Mouse (Mus musculus) ovary, adult 10 weeks (tissue): ENCODE results near the gene H2-M5. TPM values are rescaled to one million over a fixed set of nuclear protein-coding genes. Genes with fewer than 3 reads are reported as not detected.

Source experiments
- polyA plus RNA-seq: library from polyadenylated mRNA; stranded (reverse); fragments of 350-450 nt; fragmentation: Illumina TruSeq; extraction: RNeasy Lipid Tissue Mini Kit (QIAGEN cat#74804); gene quantifications from one replicate; pipeline ENCODE4 v1.2.3, GENCODE M21; 2014

H2-M5 gene
- not detected for polyA plus RNA-seq

GRCm38 (mm10) chr17:36989437-36989836, at the start of gene H2-M5:
Gene H2-M5, minus strand, starts transcription at chr17:36989537.

GRCm38 (mm10) chr17:37022628-37023576, 33.6 kb upstream of the H2-M5 start, which contains the start of gene Mog:
Gene Mog, minus strand, starts transcription at chr17:37023398.

DNA sequence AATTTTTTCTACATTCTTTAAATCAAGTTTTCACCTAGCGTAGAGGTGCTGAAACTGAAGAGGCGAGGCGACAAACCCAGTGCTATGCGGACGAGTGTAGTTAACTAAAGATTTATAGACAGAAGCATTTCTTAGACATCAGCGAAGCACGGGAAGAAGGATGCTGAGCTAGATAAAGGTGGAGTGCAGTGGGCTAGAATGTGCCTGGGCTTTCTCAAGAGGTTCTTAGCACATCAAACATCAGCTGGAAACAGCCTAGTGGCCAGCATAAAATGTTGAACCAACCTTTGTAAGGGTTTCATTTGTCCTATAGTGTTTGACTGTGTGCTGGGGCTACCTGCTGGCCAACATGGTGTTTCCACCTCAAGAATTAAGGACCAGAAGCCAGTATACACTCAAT, 11.5 kb upstream of the H2-M5 start, which contains the start of gene Zfp57:
Gene Zfp57, plus strand, starts transcription at position 301 of the 400 bp plus-strand sequence.

DNA sequence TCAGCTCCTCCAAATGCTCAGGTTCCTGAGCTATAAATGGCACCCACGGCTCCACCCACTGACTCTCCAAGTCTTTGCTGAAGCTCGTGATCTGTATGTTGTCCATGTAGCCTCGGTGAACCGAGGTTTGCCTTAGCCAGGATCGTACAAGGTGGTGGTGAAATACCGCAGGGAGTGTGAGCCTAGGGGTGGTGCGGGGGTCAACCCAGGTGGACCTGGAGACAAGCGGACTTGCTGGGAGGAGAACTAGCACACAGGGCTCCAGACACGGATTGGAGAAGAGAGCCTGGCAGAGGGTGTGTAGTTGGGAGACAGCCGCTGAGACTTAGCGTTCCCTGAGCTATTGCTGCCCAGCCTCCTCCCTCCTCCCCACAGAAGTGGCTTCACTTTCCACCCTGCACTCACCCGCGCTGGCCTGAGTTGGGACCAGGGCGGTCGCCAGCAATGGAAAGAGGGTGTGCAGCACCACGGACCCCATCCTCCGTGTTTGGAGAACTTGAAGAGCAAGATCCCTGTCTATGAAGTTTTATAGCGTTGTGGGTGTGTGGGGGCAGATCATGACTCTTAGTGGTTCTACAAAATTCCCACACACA, 8.0 kb downstream of the H2-M5 start, which contains the start of gene 2410137M14Rik:
Gene 2410137M14Rik, minus strand, starts transcription at position 17 of the 593 bp plus-strand sequence.

DNA sequence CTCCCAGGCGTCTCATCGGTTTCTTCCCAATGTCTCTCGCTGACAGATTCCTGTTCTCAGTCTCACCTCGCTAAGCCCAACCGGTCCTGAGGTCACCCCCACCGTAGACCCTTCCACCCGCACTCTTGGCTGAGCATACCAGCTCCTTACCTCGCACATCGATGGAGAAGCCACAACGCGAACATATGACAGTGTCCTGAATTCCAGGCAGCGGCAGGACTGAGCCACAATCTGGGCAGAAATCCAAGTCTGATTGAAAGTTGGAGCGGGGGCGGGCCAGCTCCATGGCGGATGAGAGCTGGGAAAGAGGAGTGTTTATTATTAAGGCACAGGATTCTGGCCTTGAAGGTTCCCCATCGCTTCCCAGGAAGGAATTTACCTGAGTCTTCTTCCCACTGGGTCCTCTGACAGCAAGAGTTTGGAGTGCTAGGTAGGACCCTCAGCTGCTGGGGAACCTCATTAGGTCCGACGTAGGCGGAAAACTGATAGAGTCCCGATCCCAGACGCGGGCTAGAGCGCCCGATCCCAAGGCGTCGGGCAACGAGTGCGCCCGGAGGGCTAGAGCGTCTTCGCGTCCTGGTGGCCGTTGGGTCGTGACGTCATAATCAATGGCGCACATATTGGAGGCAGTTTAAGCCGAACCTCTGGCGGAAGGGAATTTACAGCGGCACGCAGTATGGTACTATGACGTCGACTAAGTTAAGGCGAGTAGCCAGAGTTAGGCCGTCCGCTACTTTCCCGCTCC, 31.2 kb downstream of the H2-M5 start, which contains the start of the genes Znrd1 and Znrd1as:
Gene Znrd1, minus strand, starts transcription at position 561 of the 745 bp plus-strand sequence.
Gene Znrd1as, plus strand, starts transcription at position 594 of the 745 bp plus-strand sequence.

GRCm38 (mm10) chr17:36950981-36951947, 38.1 kb downstream of the H2-M5 start, which contains the start of gene Ppp1r11:
Gene Ppp1r11, minus strand, starts transcription at chr17:36951741.

DNA sequence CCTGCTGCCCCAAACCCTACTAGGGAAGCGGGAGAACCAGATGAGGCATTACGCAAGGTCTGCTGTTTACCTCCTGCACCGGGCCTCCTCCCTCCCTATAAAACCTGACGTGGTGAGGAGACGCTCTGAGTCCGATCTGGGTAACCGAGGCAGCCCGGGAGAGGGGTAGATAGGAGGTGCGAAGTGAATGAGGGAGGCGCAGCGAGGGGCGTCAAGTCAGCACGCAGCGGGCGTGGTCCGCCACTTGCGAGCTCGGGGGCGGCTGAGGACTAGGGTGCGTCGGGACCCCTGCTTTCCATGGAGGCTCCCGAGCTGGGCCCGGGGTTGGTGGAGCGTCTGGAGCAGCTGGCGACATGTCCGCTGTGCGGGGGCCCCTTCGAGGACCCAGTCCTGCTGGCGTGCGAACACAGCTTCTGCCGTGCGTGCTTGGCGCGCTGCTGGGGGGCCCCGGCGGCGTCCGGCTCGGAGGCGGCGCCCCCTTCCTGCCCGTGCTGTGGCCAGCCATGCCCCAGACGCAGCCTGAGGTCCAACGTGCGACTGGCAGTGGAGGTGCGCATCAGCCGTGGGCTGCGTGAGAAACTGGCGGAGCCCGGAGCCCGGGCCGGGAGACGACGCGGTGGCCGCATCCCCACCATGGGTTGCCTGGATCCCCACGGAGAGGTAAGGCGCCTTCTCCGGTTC, 46.4 kb downstream of the H2-M5 start, which contains the start of gene Rnf39:
Gene Rnf39, plus strand, starts transcription at position 128 of the 681 bp plus-strand sequence.

Other genes starting within 250 kb of the H2-M5 start
- not detected for gene H2-M10.5, start 216.6 kb downstream of the H2-M5 start, polyA plus RNA-seq
- not detected for gene H2-M10.6, start 177.4 kb downstream of the H2-M5 start, polyA plus RNA-seq
- 28.4 TPM for gene Trim26, start 152.4 kb downstream of the H2-M5 start, polyA plus RNA-seq
- gene Trim15, start 122.3 kb downstream of the H2-M5 start, polyA plus RNA-seq: not detected
- gene Trim10, start 120.0 kb downstream of the H2-M5 start, polyA plus RNA-seq: not detected
- 0.31 TPM for gene Trim40, start 99.4 kb downstream of the H2-M5 start, polyA plus RNA-seq
- gene Trim31, start 91.4 kb downstream of the H2-M5 start, polyA plus RNA-seq: not detected
- gene Rnf39, start 46.6 kb downstream of the H2-M5 start, polyA plus RNA-seq: not detected
- gene Ppp1r11, start 37.8 kb downstream of the H2-M5 start, polyA plus RNA-seq: 5.5 TPM
- gene Znrd1, start 31.0 kb downstream of the H2-M5 start, polyA plus RNA-seq: 21.8 TPM
- 19.0 TPM for gene Znrd1as, start 30.9 kb downstream of the H2-M5 start, polyA plus RNA-seq
- gene 2410137M14Rik, start 8.3 kb downstream of the H2-M5 start, polyA plus RNA-seq: not detected
- gene Zfp57, start 11.6 kb upstream of the H2-M5 start, polyA plus RNA-seq: 39.5 TPM
- not detected for gene Mog, start 33.9 kb upstream of the H2-M5 start, polyA plus RNA-seq
- gene Gabbr1, start 56.4 kb upstream of the H2-M5 start, polyA plus RNA-seq: 33.8 TPM
- gene Olfr90, start 99.0 kb upstream of the H2-M5 start, polyA plus RNA-seq: not detected
- not detected for gene Olfr91, start 108.7 kb upstream of the H2-M5 start, polyA plus RNA-seq
- gene Olfr92, start 130.6 kb upstream of the H2-M5 start, polyA plus RNA-seq: not detected
- gene Olfr93, start 172.0 kb upstream of the H2-M5 start, polyA plus RNA-seq: not detected
- not detected for gene Ubd, start 204.4 kb upstream of the H2-M5 start, polyA plus RNA-seq
- not detected for gene Olfr94, start 211.5 kb upstream of the H2-M5 start, polyA plus RNA-seq
- not detected for gene Olfr95, start 223.6 kb upstream of the H2-M5 start, polyA plus RNA-seq
- gene Olfr96, start 230.6 kb upstream of the H2-M5 start, polyA plus RNA-seq: not detected
- not detected for gene Olfr97, start 247.8 kb upstream of the H2-M5 start, polyA plus RNA-seq